Mouse (Mus musculus) myocyte (in vitro differentiated cells): ENCODE results near the gene Snx14.

Experiments
- MAX ChIP-seq: IDR thresholded peaks from one replicate; pipeline ENCODE4 v1.6.1; 2011; ENCODE audit warnings: low read depth, mild to moderate bottlenecking, control low read depth
- POLR2A ChIP-seq: IDR thresholded peaks from one replicate; pipeline ENCODE4 v1.6.1; 2011; ENCODE audit warnings: low read depth, mild to moderate bottlenecking, control low read depth, moderate library complexity; ENCODE audit not compliant: insufficient read length

GRCm38 (mm10) chr9:88332447-88332846 lies 106.3 kb downstream of the Snx14 start:
- no peak for TF ChIP-seq MAX
- TF ChIP-seq POLR2A, result no peak
